Mouse (Mus musculus): ENCODE results near the gene Trim61.

Trim61 gene

DNA sequence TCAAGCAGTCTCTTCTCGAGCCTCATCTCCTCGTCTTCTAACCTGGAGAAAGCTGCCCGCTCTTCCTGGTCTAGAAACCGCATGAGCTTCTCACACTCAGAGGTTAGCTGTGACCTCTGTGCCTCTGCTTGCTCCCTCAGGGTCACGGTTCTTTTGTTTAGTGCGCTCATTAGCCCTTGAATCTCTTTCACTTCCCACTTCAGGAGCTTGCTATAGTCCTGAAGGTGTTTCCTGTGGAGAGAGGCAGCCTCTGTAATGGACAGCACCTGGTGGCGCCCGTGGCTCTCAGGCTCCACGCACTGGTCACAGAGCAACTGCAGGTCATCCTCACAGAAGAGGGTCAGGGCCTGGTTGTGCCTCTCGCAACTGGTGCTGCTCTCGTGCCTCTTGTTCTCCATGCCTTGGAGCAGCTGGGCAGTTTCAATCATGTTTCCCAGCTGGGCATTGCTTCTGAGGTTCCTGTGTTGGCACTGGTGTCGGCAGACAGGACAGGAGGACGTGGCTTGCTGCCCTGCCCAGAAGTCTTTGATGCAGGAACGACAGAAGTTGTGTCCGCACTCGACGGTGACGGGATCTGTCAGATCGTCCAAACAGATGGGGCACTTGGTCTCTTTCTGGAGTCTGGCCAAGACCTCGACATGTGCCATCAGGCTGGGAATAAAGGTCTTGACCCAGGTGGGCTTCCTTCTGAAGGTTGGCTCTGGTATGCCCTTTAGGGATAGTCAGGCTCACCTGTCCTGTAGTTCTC is 35.0 kb downstream of the Trim61 start:
- DNase-seq, result no peak
